Mouse (Mus musculus) olfactory bulb, adult 2 months (tissue): ENCODE results near the gene Adamts9.

Experiments
- CTCF ChIP-seq: fragments of 200-500 bp; IDR thresholded peaks from 2 replicates; pipeline ENCODE4 v1.5.1; 2012; ENCODE audit warnings: low read depth, mild to moderate bottlenecking, low read length, moderate library complexity; ENCODE audit not compliant: insufficient read depth
- POLR2A ChIP-seq: fragments of 200-500 bp; IDR thresholded peaks from 2 replicates; pipeline ENCODE4 v1.6.1; 2012; ENCODE audit warnings: mild to moderate bottlenecking, low read depth, low read length, moderate library complexity; ENCODE audit not compliant: insufficient read depth

- no peak for TF ChIP-seq CTCF
- TF ChIP-seq POLR2A: no peak
Measured at GRCm38 (mm10) chr6:92987846-92988619, 44.7 kb upstream of the Adamts9 start.
